Mouse (Mus musculus) embryonic fibroblast, embryonic 13.5 days (primary cell): Measurements from ENCODE around the gene Upf2. TPM values are rescaled to one million over a fixed set of nuclear protein-coding genes. Genes with fewer than 3 reads are reported as not detected.
"Not testable (repeated sequence)": the region's sequence is repeated elsewhere in the genome, so short reads cannot be mapped to it uniquely, and the experiment has no call there.

Source experiments
- H3K27ac ChIP-seq: 2 replicates; pipeline ENCODE4 v1.5.1; 2012; ENCODE audit warnings: low read length, control low read depth, inconsistent platforms; ENCODE audit not compliant: insufficient read depth
- H3K4me1 ChIP-seq: 2 replicates; pipeline ENCODE4 v1.6.1; 2011; ENCODE audit warnings: low read length; ENCODE audit not compliant: control insufficient read depth, insufficient read depth
- H3K4me3 ChIP-seq: 2 replicates; pipeline ENCODE4 v1.5.1; 2011; ENCODE audit warnings: mild to moderate bottlenecking, control low read depth, low read length; ENCODE audit not compliant: insufficient read depth
- CTCF ChIP-seq: IDR thresholded peaks from 2 replicates; pipeline ENCODE4 v1.5.1; 2011; ENCODE audit warnings: mild to moderate bottlenecking, control low read depth, low read length, moderate library complexity, borderline replicate concordance; ENCODE audit not compliant: insufficient read depth
- POLR2A ChIP-seq: IDR thresholded peaks from 2 replicates; pipeline ENCODE4 v1.6.1; 2011; ENCODE audit warnings: low read depth, mild to moderate bottlenecking, control low read depth, low read length, moderate library complexity
- polyA plus RNA-seq: library from polyadenylated mRNA; stranded (reverse); fragments of >200 nt; gene quantifications from 2 replicates; pipeline ENCODE4 v1.2.4, GENCODE M21; 2011; ENCODE audit warnings: low read depth; ENCODE audit not compliant: missing spikeins, insufficient read length

Gene Upf2
- polyA plus RNA-seq, 1 experiment, result 34.4 TPM

DNA sequence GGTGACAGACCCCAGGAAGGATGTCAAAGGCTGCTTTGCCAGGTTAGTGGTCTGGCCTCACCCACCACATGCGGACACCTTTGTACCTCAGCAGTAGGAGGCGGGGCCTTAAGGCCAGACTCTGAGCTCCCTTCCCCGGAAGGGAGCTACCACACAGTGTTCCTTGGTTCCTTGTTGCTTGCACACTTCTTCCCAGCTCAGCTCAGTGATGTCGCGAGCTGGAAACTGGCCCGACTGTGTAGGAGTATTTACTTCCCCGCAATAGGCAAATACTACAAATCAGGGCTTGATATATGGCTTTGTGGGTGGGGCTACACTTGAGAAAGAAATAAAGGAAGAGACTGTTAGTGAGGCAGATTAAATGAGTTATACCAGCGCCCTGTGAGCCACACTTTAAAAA, 129.8 kb downstream of the Upf2 start:
- no peak for TF ChIP-seq CTCF
- no peak for TF ChIP-seq POLR2A
- no peak overlapping the region for H3K27ac ChIP-seq

DNA sequence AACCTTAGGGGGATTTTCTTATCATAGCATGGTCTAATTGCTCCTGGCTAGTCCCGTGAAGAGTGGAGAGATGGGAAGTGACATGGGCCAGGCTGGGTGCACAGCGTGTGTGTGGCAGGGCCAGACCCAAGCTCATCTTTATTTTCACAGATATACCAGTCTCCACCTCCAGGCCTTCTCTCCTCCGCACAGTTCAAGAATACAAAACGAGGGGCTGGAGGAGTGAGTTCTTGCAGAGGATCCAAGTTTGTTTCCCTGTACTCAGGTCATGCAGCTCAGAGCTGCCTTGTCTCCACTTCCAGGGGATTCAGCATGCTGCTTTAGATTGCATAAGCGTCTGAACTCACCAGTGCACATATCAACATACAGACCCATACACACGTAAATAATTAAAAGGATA, 131.3 kb downstream of the Upf2 start:
- no peak overlapping the region for H3K27ac ChIP-seq
- no peak for TF ChIP-seq CTCF
- no peak for TF ChIP-seq POLR2A
- H3K4me3 ChIP-seq, result no peak overlapping the region
- H3K4me1 ChIP-seq, result no peaks in the 10 kb centered on the region

More for the DNA sequence above, 129.8 kb downstream of the Upf2 start:
- Histone ChIP-seq H3K4me3 (no peak overlapping the region), H3K4me1 (no peaks in the 10 kb centered on the region)

DNA sequence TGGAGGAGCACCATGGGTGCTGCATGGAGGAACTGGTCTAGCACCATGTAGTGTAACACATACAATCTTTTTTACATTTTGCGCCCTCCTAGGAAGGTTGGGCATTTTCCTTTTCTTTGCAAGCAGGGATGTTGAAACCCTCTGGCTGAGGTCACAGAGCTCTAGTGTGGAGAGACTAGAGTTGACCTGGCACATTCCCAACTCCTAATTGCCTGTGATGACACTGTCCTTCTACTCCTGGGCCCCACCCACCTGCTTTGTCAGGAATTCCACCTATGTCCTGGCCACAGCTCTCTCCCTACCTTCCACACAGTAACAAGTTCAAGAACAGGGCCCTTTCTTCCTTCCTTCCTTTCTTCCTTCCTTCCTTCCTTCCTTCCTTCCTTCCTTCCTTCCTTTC, 132.4 kb downstream of the Upf2 start:
- Histone ChIP-seq H3K27ac (no peak overlapping the region), H3K4me1 (no peaks in the 10 kb centered on the region), H3K4me3 (no peak overlapping the region)
- no peak for TF ChIP-seq POLR2A
- no peak for TF ChIP-seq CTCF

DNA sequence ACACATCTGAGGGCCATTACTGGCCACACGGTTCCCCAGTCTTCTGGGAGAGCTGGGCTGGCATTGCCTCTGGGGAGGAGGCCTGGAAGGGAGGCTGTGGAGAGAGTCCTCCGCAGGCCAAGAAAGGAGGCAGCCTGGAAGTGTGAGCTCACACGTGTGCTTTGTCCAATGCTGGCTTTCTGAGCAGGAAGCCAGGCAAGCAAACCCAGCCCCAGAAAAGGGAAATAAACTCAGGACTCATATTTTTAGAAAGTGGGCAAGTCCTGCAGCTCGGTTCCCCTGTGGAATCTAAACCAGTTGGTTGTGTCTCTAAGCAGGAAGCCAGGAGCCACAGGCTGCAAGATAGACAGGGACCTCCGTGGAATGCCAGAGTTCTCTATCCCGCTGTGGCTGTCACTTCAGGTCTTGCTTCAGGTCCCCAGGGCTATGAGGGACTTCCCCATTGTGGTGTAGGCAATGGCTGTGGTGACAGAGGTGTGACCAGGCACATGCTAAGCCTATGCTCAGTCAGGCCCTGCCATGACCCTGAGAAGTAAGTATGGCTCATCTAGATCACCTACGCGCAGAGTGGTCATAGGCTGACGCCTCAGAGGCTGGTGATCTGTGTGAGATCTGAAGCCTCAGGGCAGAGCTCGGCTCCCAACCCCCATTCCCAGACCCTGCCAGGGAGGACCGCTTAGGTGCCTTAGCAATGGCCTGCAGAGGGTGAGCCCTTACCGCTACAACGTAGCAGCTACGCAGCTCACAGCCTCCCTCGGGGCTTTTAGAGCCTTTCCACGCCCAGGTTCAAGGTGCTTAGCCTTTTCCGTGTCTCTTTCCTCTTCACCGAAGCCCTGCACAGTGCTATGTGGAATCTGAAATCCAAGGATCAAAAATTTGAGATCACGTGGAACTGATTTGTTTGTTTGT, 134.6 kb downstream of the Upf2 start:
- Histone ChIP-seq H3K4me3 (no peak overlapping the region), H3K27ac (no peak overlapping the region), H3K4me1 (no peaks in the 10 kb centered on the region)
- no peak for TF ChIP-seq POLR2A

DNA sequence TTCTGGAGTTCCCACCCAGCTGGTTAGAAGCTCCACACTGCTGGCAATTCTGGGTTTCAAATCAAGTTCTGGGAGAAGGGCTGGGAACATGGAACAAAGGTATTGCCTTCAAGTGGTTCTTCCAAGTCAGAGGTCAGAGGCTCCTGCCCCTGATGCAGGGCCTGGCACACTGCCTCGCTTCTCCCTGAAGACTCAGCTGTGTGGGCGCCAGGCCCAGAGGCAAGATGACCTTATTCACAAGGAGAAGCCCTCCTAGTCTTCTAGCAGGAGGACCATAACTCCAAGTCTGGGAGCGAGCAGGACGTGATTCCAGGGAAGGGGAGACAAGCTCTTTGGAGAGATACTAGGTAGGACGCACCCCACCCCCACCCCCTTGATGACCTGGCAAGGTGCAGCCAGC, 135.9 kb downstream of the Upf2 start:
- Histone ChIP-seq H3K4me3 (no peak overlapping the region), H3K27ac (no peak overlapping the region), H3K4me1 (no peaks in the 10 kb centered on the region)
- TF ChIP-seq CTCF (no peak), POLR2A (no peak)

DNA sequence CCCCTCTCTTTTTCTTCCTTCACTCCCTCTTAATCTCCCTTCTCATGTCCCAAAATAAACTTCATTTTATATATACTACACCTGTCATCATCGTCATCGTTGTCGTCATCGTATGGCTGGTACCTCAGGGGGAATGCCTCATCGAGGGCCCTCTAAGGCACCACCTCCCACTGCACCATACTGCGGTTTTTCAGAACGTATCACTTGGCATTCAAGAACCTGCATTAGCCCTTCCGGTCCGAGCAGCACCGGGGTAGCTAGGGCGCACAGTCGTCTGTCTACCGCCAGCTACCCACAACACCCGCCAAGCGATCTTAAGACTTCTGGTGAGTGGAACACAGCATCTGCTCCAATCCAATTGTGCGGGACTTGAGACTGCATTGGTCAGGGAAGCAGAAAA, 138.7 kb downstream of the Upf2 start:
- H3K27ac ChIP-seq, H3K4me3 ChIP-seq, H3K4me1 ChIP-seq: not testable (repeated sequence)

DNA sequence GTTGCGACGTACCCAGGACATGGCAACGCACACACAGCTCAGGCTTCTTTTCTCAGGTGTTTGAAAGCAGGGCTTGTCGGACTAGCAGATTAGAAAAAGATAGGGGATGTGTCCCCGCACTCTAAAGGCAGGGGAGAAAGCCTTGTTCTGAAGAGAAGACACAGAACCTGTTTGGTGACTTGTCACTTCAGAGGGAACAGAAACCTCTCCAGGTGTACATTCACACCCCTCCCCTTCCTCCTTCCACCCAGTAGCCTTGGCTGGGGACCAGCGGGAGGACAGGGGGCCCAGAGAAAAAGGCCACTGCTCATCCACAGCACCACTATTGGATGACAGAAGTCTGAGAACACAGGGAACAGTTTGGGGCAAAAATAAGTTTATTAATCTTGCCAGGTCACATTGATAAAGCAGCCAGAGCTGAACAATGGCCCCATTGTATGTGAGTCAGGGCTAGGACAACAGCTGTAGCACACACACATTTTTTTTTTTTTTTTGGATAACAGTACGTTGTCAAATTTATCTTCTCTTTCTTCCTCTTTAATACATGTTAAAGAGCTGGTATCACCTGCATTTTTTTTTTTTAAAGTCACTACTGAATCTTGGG, 145.9 kb downstream of the Upf2 start:
- H3K4me3 ChIP-seq, result no peak overlapping the region
- H3K4me1 ChIP-seq, result no peaks in the 10 kb centered on the region; the same call in 1 of the 2 replicates
- no peak overlapping the region for H3K27ac ChIP-seq
- no peak for TF ChIP-seq POLR2A
- no peak for TF ChIP-seq CTCF

DNA sequence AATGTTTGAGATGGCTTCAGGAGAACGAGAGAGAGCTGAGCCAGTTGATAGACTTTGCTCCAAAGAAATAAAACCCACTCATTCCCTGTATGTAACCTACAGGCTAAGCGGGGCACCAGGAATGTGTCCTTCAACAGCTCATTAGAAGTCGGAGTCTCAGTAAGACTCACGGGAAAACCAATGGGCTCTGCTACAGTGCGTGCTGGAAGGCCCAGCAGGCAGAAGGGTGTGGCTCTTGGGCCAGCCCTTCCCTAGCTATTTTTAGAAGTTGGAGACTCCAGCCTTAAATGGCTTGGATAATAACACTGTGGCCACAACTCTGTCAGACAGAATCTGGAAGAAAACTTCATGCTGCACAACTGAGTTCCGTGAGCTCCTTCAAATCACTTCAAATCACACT, 147.7 kb downstream of the Upf2 start:
- TF ChIP-seq CTCF, result no peak
- TF ChIP-seq POLR2A, result no peak
- Histone ChIP-seq H3K4me3 (no peak overlapping the region), H3K4me1 (no peaks in the 10 kb centered on the region; the same call in 1 of the 2 replicates), H3K27ac (peak overlapping the region; percentile 73; the same call in 1 of the 2 replicates)

DNA sequence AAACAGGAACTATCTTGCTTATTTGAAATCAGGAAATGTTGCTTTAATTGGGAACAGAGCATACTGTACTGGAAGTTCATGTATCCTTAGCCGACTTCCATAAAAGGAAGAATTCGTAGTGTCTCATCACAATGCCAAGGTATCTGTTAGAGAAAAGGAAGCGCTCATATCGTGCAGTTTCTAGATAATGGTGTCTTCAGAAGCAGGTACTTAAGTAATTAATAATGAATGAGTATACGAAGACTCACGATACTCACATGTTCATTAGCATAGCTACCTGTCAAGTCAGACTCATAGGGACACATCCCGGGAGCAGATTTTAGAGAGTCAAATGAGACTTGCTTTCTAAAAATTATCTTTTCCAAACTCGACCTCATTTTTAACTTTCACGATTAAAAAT, 148.2 kb downstream of the Upf2 start:
- Histone ChIP-seq H3K4me1 (no peaks in the 10 kb centered on the region; the same call in 1 of the 2 replicates), H3K4me3 (no peak overlapping the region), H3K27ac (peak overlapping the region; percentile 73; the same call in 1 of the 2 replicates)
- TF ChIP-seq POLR2A (no peak), CTCF (no peak)

DNA sequence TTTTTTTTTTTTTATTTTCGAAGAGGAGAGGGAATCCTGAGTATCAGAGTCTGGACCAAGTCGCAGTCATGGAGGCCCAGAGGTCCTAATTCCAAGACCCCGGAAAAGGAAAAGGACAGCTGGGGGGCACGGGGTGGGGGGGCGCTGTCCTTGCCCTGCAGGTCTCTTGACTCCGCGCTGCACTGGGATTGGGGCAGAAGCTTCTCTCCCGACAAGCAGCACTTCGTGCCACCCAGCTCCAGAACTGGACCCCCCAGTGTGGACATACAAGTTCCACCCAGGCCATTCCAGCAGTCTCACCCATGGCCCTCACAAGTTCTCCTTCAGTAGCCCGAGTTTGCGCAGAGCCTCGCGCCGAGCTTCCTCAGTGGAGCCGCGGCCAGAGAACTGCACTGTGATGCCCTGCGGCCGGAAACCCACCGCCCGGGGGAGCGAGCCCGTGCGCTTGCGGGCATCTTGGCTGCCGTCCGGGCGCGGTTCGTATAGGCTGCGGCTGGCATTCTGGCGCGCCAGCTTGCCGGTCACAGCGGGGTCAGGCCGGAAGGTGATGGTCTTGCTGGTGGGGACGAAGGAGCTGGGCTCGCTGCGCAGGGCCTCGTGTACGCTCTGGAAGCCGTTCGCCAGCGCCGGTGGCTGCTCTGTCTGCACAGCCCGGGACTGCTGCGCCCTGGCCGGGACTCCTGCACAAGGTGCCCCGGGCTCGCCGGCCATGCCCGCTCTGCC, 148.9 kb downstream of the Upf2 start:
- TF ChIP-seq CTCF, result no peak
- TF ChIP-seq POLR2A, result no peak
- Histone ChIP-seq H3K4me1 (no peaks in the 10 kb centered on the region; the same call in 1 of the 2 replicates), H3K27ac (no peak overlapping the region), H3K4me3 (peak overlapping the region; percentile 10; the same call in 1 of the 2 replicates)
